Mouse (Mus musculus) G1E (cell line): ENCODE results near the gene Fdx1l. TPM values are rescaled to one million over a fixed set of nuclear protein-coding genes. Genes with fewer than 3 reads are reported as not detected.

Experiments used
- ATAC-seq: 2 replicates; pipeline ENCODE4 v1.8.0; 2016; ENCODE audit warnings: mild to moderate bottlenecking; ENCODE audit not compliant: insufficient number of reproducible peaks, poor library complexity, low FRiP score, severe bottlenecking; ENCODE audit errors: extremely low read depth
- DNase-seq: peaks from one replicate; pipeline ENCODE4 v3.0.0; 2012; ENCODE audit warnings: low spot score
- H3K27me3 ChIP-seq: 2 replicates; pipeline ENCODE4 v1.6.1; 2012; ENCODE audit warnings: mild to moderate bottlenecking, low read length, inconsistent platforms; ENCODE audit not compliant: insufficient read depth
- H3K36me3 ChIP-seq: replicated peaks from 2 replicates; pipeline ENCODE3; 2012; ENCODE audit warnings: mild to moderate bottlenecking, inconsistent platforms
- H3K4me1 ChIP-seq: 2 replicates; pipeline ENCODE4 v1.6.1; 2012; ENCODE audit warnings: low read depth, low read length, inconsistent platforms, mixed read lengths; ENCODE audit not compliant: insufficient read depth
- H3K4me3 ChIP-seq: 2 replicates; pipeline ENCODE4 v1.5.1; 2012; ENCODE audit warnings: low read depth, mild to moderate bottlenecking, inconsistent platforms, low read length, moderate library complexity, mixed read lengths
- H3K9me3 ChIP-seq: replicated peaks from 2 replicates; pipeline ENCODE4 v1.6.1; 2012; ENCODE audit warnings: inconsistent platforms
- CTCF ChIP-seq: IDR thresholded peaks from 2 replicates; pipeline ENCODE4 v1.5.1; 2012; ENCODE audit warnings: low read depth, low read length, inconsistent platforms, mixed read lengths
- GATA1 ChIP-seq: IDR thresholded peaks from 2 replicates; pipeline ENCODE4 v1.6.1; 2012; ENCODE audit warnings: borderline replicate concordance, low read length, inconsistent platforms, mixed read lengths
- GATA2 ChIP-seq: IDR thresholded peaks from 2 replicates; pipeline ENCODE4 v1.6.1; 2012; ENCODE audit warnings: low read depth, low read length, inconsistent platforms, borderline replicate concordance
- POLR2AphosphoS5 ChIP-seq: IDR thresholded peaks from 2 replicates; pipeline ENCODE4 v1.6.1; 2012; ENCODE audit warnings: low read depth, low read length, inconsistent platforms; ENCODE audit not compliant: insufficient replicate concordance
- TAL1 ChIP-seq: conservative IDR thresholded peaks from 2 replicates; pipeline ENCODE4 v1.6.1; 2012; ENCODE audit warnings: low read depth, low read length, inconsistent platforms, mixed read lengths
- polyA plus RNA-seq: library from polyadenylated mRNA; stranded (reverse); fragments of >175 nt; gene quantifications from 2 replicates; pipeline ENCODE4 v1.2.3, GENCODE M21; 2012
- total RNA-seq, 2 experiments: library from RNA; stranded (forward) in 1 of 2; stranded (reverse) in 1 of 2; fragments of 200-1000 nt in 1 of 2; fragments of >200 nt in 1 of 2; fragmentation: Nextera tagmentation in 1 of 2; gene quantifications; 2 replicates each; pipeline ENCODE4 v1.2.3; 2014 to 2017

The Fdx1l gene
- total and polyA plus RNA-seq, 3 experiments, result 30.6 to 56.1 (median 52.4) TPM

DNA sequence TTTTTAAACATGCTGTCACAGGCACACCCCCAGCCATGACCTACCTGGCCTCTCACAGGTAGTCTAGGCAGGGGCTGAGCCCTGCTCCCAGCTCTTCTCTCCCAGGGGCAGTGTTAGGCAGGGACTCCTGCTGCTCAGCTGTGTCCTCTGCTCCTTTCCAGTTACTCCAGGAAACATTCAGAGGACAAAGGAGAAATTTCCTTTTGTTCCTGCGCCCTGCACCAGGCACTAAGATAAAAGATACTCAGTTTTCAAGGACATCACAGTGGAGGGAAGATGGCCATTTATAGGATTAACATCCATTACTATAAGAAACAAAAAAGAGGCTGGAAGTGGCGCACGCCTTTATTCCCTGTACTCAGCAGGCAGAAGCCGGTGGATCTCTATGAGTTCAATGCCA, 22.5 kb upstream of the Fdx1l start:
- no peak overlapping the region for H3K4me3 ChIP-seq
- no peaks in the 10 kb centered on the region for H3K27me3 ChIP-seq
- TF ChIP-seq TAL1 (no peak), GATA2 (no peak), GATA1 (no peak), CTCF (no peak), POLR2AphosphoS5 (no peak)
- peaks cover 22% of the 10 kb centered on the region for H3K4me1 ChIP-seq
- no peak for ATAC-seq
- no peaks in the 10 kb centered on the region for H3K9me3 ChIP-seq
- DNase-seq, result no peak
- peaks cover 70% of the 10 kb centered on the region for H3K36me3 ChIP-seq

DNA sequence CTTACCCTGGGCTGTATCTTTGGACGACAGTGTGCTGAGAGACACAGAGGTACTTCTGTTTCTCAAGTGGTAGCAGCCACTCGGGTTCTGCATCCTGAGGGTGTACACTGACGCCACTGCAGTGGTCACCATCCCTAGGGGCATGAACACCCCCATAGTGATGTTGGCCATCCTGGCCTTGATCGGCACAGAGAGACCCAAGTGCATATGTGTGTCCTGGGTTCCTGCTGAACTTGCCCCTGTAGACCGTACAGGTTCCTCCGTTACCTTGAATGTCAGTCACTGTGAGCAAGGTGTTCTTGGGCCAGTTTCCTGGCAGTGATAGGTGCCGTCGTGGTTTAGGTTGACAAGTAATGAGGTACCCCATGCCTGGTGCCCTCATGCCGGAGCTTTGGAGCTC, 20.0 kb upstream of the Fdx1l start:
- H3K36me3 ChIP-seq, result peaks cover 74% of the 10 kb centered on the region
- DNase-seq (no peak), ATAC-seq (no peak)
- H3K4me3 ChIP-seq, result no peak overlapping the region
- H3K27me3 ChIP-seq, result no peaks in the 10 kb centered on the region
- peaks cover 47% of the 10 kb centered on the region for H3K4me1 ChIP-seq
- no peak for TF ChIP-seq GATA1
- TF ChIP-seq CTCF, result no peak
- H3K9me3 ChIP-seq, result no peaks in the 10 kb centered on the region

DNA sequence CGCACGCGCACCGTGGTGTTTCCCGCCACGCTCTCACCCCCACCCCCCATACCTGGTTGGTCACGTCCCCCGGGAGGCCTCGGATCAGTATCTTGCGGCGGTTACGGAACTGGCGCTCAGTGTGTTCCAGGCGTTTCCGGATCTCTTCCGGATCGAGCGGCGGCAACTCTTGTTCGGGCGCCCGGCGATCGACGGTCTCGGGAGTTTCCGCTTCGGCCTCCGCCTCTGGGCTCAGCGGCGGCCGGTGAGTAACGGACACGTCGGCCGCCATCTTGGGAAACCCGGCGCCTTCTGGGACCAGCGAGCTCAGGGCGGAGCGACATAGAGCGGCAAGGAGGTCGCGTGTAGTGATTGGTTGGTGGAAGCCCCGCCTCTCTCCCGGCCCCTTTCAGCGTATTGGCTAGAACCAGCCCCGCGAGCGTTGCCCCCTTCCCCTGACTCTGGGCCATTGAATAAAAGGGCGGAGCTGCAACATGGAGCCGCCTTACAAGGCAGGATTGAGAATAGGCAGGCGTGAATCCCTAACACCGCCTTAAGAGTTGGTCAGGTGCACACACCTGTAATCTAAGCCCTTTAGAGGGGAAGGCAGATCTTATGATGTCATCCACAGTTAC, 18.4 kb upstream of the Fdx1l start, which contains the start of the genes Gm38431 and Raver1:
Gene Gm38431, minus strand, starts transcription at position 291 of the 614 bp plus-strand sequence.
Gene Raver1, minus strand, starts transcription at position 302 of the 614 bp plus-strand sequence.
- Histone ChIP-seq H3K36me3 (peaks cover 79% of the 10 kb centered on the region), H3K27me3 (no peaks in the 10 kb centered on the region), H3K4me3 (peak within 1 kb of the TSS; percentile 78), H3K9me3 (no peaks in the 10 kb centered on the region), H3K4me1 (peaks cover 55% of the 10 kb centered on the region)
- DNase-seq (peak; percentile 99), ATAC-seq (peak; percentile 99)
- TF ChIP-seq POLR2AphosphoS5 (peak; percentile 71; the same call in 1 of the 2 replicates), GATA2 (no peak)

DNA sequence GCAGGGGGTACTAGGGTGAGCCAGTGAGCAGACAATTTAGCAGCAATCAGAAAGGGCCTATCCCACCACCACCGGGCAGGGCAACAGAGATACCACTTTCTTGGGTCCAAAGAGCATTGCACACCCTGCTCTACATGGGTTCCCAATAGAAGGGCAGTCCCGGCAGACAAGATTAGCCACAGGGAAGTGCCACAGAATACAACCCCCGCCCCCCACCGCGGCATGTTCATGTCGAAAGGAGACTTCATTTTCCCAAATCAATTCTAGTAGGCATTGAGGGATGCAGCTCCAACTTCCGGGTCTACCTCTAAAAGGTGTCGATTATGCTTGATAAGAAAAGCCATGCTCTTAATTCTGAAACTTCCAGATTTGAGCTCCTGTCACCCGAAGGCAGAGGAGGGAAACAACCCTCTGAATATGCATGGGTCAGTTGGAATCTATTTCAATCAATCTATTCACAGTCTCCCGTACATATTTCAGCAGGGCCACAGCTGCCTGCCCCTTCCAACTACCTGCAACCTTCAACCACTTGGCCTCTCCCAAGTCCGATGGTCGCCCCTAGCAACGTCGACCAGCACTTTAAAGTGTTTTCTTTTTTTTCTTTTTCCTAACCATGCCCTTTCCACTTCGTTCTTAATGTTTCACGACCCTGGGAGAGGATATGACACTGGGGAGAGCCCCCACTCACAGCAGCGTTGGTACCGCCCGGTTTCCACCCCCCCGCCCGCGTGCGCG, 17.7 kb upstream of the Fdx1l start:
- no peak for ATAC-seq
- Histone ChIP-seq H3K36me3 (peaks cover 79% of the 10 kb centered on the region), H3K4me1 (peaks cover 61% of the 10 kb centered on the region), H3K27me3 (no peaks in the 10 kb centered on the region), H3K4me3 (peak overlapping the region; percentile 78), H3K9me3 (no peaks in the 10 kb centered on the region)
- TF ChIP-seq POLR2AphosphoS5 (no peak), CTCF (no peak), GATA1 (no peak), GATA2 (no peak), TAL1 (no peak)
- no peak for DNase-seq

DNA sequence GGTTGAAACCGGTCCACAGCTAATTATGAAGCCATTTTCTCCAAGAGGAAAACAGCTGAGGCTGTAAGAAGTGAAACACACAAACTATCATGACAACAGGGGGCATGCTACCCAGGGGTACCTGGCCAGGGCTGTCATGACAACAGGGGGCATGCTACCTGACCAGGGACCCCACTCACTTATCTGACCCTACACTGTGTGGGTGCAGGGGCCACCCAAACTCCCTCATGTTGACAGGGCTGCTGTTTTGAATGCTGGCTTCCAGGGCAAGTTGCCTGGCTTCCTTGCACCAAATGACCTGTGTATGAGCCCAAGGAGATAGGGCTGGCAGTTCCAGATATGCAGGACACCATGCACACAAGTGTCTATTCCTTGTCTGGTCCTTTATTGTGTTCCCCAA, 17.1 kb upstream of the Fdx1l start:
- TF ChIP-seq GATA2 (no peak), TAL1 (no peak), POLR2AphosphoS5 (no peak), GATA1 (no peak), CTCF (no peak)
- H3K36me3 ChIP-seq, result peaks cover 80% of the 10 kb centered on the region
- ATAC-seq (no peak), DNase-seq (no peak)
- no peaks in the 10 kb centered on the region for H3K9me3 ChIP-seq
- peak overlapping the region; percentile 78 for H3K4me3 ChIP-seq
- H3K27me3 ChIP-seq, result no peaks in the 10 kb centered on the region
- H3K4me1 ChIP-seq, result peaks cover 67% of the 10 kb centered on the region

DNA sequence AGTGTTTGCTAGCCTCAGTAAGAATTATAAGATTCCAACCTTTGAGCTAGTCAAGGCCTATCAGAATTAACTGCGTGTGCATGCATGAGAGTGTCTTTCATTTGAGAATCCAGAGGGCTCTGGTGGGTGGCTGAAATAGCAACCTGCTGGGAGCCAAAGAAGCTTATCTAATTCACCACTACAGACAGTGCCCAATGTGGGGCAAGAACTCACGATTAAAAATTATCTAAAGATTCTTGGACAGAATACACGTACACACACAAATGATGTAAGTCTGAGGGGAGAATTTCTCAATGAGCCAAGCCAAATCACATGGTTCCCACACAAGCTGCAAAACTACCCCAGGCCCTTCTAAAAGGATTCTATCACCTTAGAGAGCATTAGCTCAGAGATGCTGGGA, 9.9 kb upstream of the Fdx1l start:
- Histone ChIP-seq H3K4me1 (peaks cover 44% of the 10 kb centered on the region), H3K4me3 (no peak overlapping the region), H3K36me3 (peaks cover 96% of the 10 kb centered on the region), H3K9me3 (no peaks in the 10 kb centered on the region), H3K27me3 (no peaks in the 10 kb centered on the region)
- DNase-seq (no peak), ATAC-seq (no peak)
- TF ChIP-seq GATA2 (no peak), GATA1 (no peak), POLR2AphosphoS5 (no peak), TAL1 (no peak), CTCF (no peak)
